Mouse (Mus musculus): ENCODE results near the gene Mcmbp. TPM values are rescaled to one million over a fixed set of nuclear protein-coding genes. Genes with fewer than 3 reads are reported as not detected.

Mcmbp gene
- total RNA-seq, 2 experiments from 2014 or later = 22.5 to 24.7 TPM

Other genes starting within 250 kb of the Mcmbp start
- 1 to 10 TPM; 6.4 to 7.5 TPM for gene Bag3, start 216.9 kb downstream of the Mcmbp start, total RNA-seq (2021)
- gene Inpp5f, start 129.2 kb downstream of the Mcmbp start, total RNA-seq (2021) = 100 to 1,000 TPM in 1 of 2 experiments, 10 to 100 TPM in 1; 96.4 to 115 TPM
- 10 to 100 TPM; 41.3 to 42.9 TPM for gene Sec23ip, start 4.4 kb upstream of the Mcmbp start, total RNA-seq (2021)